Mouse (Mus musculus): Measurements from ENCODE around the gene Chsy1. TPM values are rescaled to one million over a fixed set of nuclear protein-coding genes. Genes with fewer than 3 reads are reported as not detected.
A peak's percentile ranks its signal among the peaks of the same experiment; 100 is the strongest.

The Chsy1 gene
- polyA plus RNA-seq, 1 experiment, result 6.4 TPM

GRCm38 (mm10) chr7:66200791-66201450, 91.6 kb downstream of the Chsy1 start:
- no peak for TF ChIP-seq POLR2A (IDR thresholded peaks at IDR 0.05; ENCODE audit: low read depth, low read length)
- no peak for TF ChIP-seq CTCF (conservative IDR thresholded peaks at IDR 0.05; ENCODE audit: insufficient read depth, insufficient read length, low read depth, low read length)
- Histone ChIP-seq H3K36me3 (ENCODE audit: control insufficient read depth, insufficient read depth, low read length) (no peaks in the 10 kb centered on the region), H3K4me3 (ENCODE audit: insufficient read depth, low read depth, low read length) (no peak overlapping the region), H3K4me1 (ENCODE audit: control insufficient read depth, insufficient read depth, low read length) (no peaks in the 10 kb centered on the region), H3K27ac (ENCODE audit: insufficient read depth, low read depth, low read length) (no peak overlapping the region), H3K27me3 (replicated peaks; ENCODE audit: control insufficient read depth, insufficient read depth, low read length) (no peaks in the 10 kb centered on the region)
- DNase-seq, result no peak
- 27% methylated on average over 8 of the region's 8 CpGs for WGBS

- no peaks in the 10 kb centered on the region for H3K27me3 ChIP-seq (replicated peaks; ENCODE audit: control insufficient read depth, insufficient read depth, low read length)
- 92% methylated on average over 2 of the region's 2 CpGs for WGBS
- H3K4me3 ChIP-seq (ENCODE audit: insufficient read depth, low read depth, low read length), result no peak overlapping the region
- TF ChIP-seq CTCF (conservative IDR thresholded peaks at IDR 0.05; ENCODE audit: insufficient read depth, insufficient read length, low read depth, low read length) (no peak), POLR2A (IDR thresholded peaks at IDR 0.05; ENCODE audit: low read depth, low read length) (no peak)
- DNase-seq, result no peak
- no peak overlapping the region for H3K27ac ChIP-seq (ENCODE audit: insufficient read depth, low read depth, low read length)
- no peaks in the 10 kb centered on the region for H3K4me1 ChIP-seq (ENCODE audit: control insufficient read depth, insufficient read depth, low read length)
- H3K36me3 ChIP-seq (ENCODE audit: control insufficient read depth, insufficient read depth, low read length), result no peaks in the 10 kb centered on the region
These were observed 92.3 kb downstream of the Chsy1 start for GRCm38 (mm10) chr7:66201657-66202056.

DNA sequence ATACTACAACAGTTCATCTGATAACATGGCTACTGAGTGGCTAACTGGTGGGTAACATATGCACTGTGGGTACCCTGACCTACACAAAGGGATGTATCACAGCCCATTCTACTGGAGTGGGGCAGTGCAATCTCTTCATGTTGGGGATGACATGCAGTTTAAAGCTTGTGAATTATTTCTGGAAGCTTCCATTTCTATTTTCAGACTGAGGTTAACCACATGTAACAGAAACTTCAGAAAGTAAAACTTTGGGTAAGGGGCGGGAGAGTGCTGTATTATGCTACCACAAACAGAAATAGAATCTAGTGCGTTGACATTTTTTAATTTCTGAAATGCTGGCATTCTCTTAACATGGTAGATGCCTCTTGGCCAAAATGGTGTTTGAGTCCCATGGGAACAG, 100.6 kb downstream of the Chsy1 start:
- H3K27me3 ChIP-seq (replicated peaks; ENCODE audit: control insufficient read depth, insufficient read depth, low read length), result no peaks in the 10 kb centered on the region
- no peaks in the 10 kb centered on the region for H3K4me1 ChIP-seq (ENCODE audit: control insufficient read depth, insufficient read depth, low read length)
- H3K4me3 ChIP-seq (ENCODE audit: insufficient read depth, low read depth, low read length), result no peak overlapping the region
- no peak for TF ChIP-seq CTCF (conservative IDR thresholded peaks at IDR 0.05; ENCODE audit: insufficient read depth, insufficient read length, low read depth, low read length)
- no peak for TF ChIP-seq POLR2A (IDR thresholded peaks at IDR 0.05; ENCODE audit: low read depth, low read length)
- no peaks in the 10 kb centered on the region for H3K36me3 ChIP-seq (ENCODE audit: control insufficient read depth, insufficient read depth, low read length)
- no peak overlapping the region for H3K27ac ChIP-seq (ENCODE audit: insufficient read depth, low read depth, low read length)
- DNase-seq, result no peak
- 82% methylated on average over 2 of the region's 2 CpGs for WGBS

DNA sequence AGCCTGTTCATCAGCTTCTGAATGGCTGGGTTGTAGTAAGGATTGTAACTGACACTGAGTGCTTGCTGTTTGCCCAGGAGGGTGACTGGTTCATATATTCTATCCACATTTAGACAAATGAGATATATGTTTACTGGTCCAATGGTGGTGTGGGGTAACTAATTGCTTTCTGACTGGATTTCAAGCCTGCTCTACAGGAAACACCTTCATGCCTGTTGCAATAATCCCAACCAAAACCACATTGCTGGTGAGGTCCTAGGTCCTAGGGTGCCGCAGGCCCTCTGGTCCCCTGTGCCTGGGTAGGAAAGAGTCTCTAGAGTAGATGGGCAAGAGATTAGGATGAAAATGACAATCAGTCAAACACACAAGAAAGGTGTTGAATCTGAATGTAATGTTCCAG, 103.6 kb downstream of the Chsy1 start:
- Histone ChIP-seq H3K27ac (ENCODE audit: insufficient read depth, low read depth, low read length) (no peak overlapping the region), H3K27me3 (replicated peaks; ENCODE audit: control insufficient read depth, insufficient read depth, low read length) (no peaks in the 10 kb centered on the region), H3K4me1 (ENCODE audit: control insufficient read depth, insufficient read depth, low read length) (peaks cover 3% of the 10 kb centered on the region), H3K4me3 (ENCODE audit: insufficient read depth, low read depth, low read length) (no peak overlapping the region), H3K36me3 (ENCODE audit: control insufficient read depth, insufficient read depth, low read length) (no peaks in the 10 kb centered on the region)
- DNase-seq, result no peak
- TF ChIP-seq POLR2A (IDR thresholded peaks at IDR 0.05; ENCODE audit: low read depth, low read length), result no peak
- no peak for TF ChIP-seq CTCF (conservative IDR thresholded peaks at IDR 0.05; ENCODE audit: insufficient read depth, insufficient read length, low read depth, low read length)
- WGBS, result 86% methylated on average over 1 of the region's 1 CpGs

- no peak for TF ChIP-seq POLR2A (IDR thresholded peaks at IDR 0.05; ENCODE audit: low read depth, low read length)
- TF ChIP-seq CTCF (conservative IDR thresholded peaks at IDR 0.05; ENCODE audit: insufficient read depth, insufficient read length, low read depth, low read length), result no peak
These were observed 105.2 kb downstream of the Chsy1 start for GRCm38 (mm10) chr7:66214477-66214876.

GRCm38 (mm10) chr7:66215911-66216310, 106.6 kb downstream of the Chsy1 start:
- 86% methylated on average over 1 of the region's 1 CpGs for WGBS
- no peaks in the 10 kb centered on the region for H3K27me3 ChIP-seq (replicated peaks; ENCODE audit: control insufficient read depth, insufficient read depth, low read length)
- H3K27ac ChIP-seq (ENCODE audit: insufficient read depth, low read depth, low read length), result no peak overlapping the region
- no peak overlapping the region for H3K4me3 ChIP-seq (ENCODE audit: insufficient read depth, low read depth, low read length)
- no peaks in the 10 kb centered on the region for H3K36me3 ChIP-seq (ENCODE audit: control insufficient read depth, insufficient read depth, low read length)
- H3K4me1 ChIP-seq (ENCODE audit: control insufficient read depth, insufficient read depth, low read length), result peaks cover 7% of the 10 kb centered on the region
- no peak for DNase-seq
- TF ChIP-seq POLR2A (IDR thresholded peaks at IDR 0.05; ENCODE audit: low read depth, low read length), result no peak
- no peak for TF ChIP-seq CTCF (conservative IDR thresholded peaks at IDR 0.05; ENCODE audit: insufficient read depth, insufficient read length, low read depth, low read length)

More at GRCm38 (mm10) chr7:66214477-66214876, 105.2 kb downstream of the Chsy1 start:
- Histone ChIP-seq H3K27ac (ENCODE audit: insufficient read depth, low read depth, low read length) (no peak overlapping the region), H3K27me3 (replicated peaks; ENCODE audit: control insufficient read depth, insufficient read depth, low read length) (no peaks in the 10 kb centered on the region), H3K4me1 (ENCODE audit: control insufficient read depth, insufficient read depth, low read length) (peaks cover 3% of the 10 kb centered on the region), H3K36me3 (ENCODE audit: control insufficient read depth, insufficient read depth, low read length) (no peaks in the 10 kb centered on the region), H3K4me3 (ENCODE audit: insufficient read depth, low read depth, low read length) (no peak overlapping the region)
- DNase-seq, result no peak
- 54% methylated on average over 6 of the region's 6 CpGs for WGBS

GRCm38 (mm10) chr7:66217011-66217410, 107.7 kb downstream of the Chsy1 start:
- Histone ChIP-seq H3K27ac (ENCODE audit: insufficient read depth, low read depth, low read length) (peak overlapping the region; percentile 6; the same call in 1 of the 2 replicates), H3K4me1 (ENCODE audit: control insufficient read depth, insufficient read depth, low read length) (peaks cover 9% of the 10 kb centered on the region), H3K4me3 (ENCODE audit: insufficient read depth, low read depth, low read length) (no peak overlapping the region), H3K27me3 (replicated peaks; ENCODE audit: control insufficient read depth, insufficient read depth, low read length) (no peaks in the 10 kb centered on the region), H3K36me3 (ENCODE audit: control insufficient read depth, insufficient read depth, low read length) (no peaks in the 10 kb centered on the region)
- TF ChIP-seq CTCF (conservative IDR thresholded peaks at IDR 0.05; ENCODE audit: insufficient read depth, insufficient read length, low read depth, low read length), result no peak
- no peak for TF ChIP-seq POLR2A (IDR thresholded peaks at IDR 0.05; ENCODE audit: low read depth, low read length)
- 56% methylated on average over 7 of the region's 7 CpGs for WGBS
- peak; percentile 77 for DNase-seq

Data from kidney, adult 2 months (tissue).